Mouse (Mus musculus) kidney, postnatal 25 days (tissue): ENCODE measurements around the gene 4930432K21Rik.

ENCODE experiments used
- DNase-seq, 2 experiments: peaks; one replicate each; pipeline ENCODE4 v3.0.0; 2021; ENCODE audit warnings: mixed read lengths in 2 of 2

Gene 4930432K21Rik

GRCm38 (mm10) chr8:84147769-84148530 is at the start of gene 4930432K21Rik, which contains the start of gene Cc2d1a:
Gene 4930432K21Rik, plus strand, starts transcription at chr8:84148025.
Gene Cc2d1a, minus strand, starts transcription at chr8:84147936.
- DNase-seq, result peak; percentile 97 to 98

GRCm38 (mm10) chr8:84098376-84098775 is 49.4 kb upstream of the 4930432K21Rik start:
- DNase-seq, result no peak

DNA sequence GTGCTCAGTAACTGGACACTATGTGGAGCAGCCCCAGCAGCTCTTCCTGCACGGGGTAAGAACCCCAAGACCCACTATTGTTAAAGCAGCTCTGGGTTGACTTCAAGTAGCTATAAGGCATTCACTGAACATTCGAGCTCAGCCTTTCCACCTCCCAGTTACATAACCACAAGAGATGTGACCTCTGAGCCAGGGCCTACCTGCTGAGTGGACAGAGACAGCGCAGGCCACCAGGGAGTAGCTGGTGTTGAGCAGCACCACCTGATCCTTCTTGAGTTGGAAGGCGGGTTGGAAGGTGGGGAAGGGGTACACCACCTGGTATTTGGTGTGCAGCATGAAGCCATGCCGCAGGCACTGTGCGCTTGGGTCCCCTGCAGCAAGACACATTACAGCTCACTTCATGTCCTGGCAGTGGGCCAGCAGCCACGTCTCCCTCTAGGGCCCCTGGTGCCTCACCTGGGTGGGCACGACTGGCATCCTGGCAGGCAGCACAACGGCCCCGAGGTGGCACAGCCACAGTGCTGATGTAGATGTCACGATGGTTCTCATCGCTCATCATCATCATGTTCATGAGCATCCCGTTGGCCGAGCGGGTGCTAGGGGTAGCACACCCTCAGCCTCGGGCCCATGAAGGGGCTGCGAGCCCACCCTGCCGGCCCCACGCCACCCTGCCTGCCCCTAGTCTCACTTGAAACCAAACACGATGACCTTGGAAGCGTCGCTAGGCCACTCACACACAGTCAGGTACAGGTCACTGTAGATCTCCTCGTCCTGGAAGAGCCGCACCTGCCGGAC is 46.2 kb upstream of the 4930432K21Rik start:
- peak; percentile 32 to 82 for DNase-seq

GRCm38 (mm10) chr8:84103601-84104000 is 44.2 kb upstream of the 4930432K21Rik start:
- peak; percentile 81 to 85 for DNase-seq

- peak; percentile 65 to 82 for DNase-seq
Measured at GRCm38 (mm10) chr8:84104221-84104620, 43.6 kb upstream of the 4930432K21Rik start.

GRCm38 (mm10) chr8:84104697-84105609 is 42.9 kb upstream of the 4930432K21Rik start, which contains the start of gene Dcaf15:
Gene Dcaf15, minus strand, starts transcription at chr8:84104768.
- peak; percentile 99 to 100 for DNase-seq

- DNase-seq, result no peak
Measured at GRCm38 (mm10) chr8:84105676-84106075, 42.1 kb upstream of the 4930432K21Rik start.

DNA sequence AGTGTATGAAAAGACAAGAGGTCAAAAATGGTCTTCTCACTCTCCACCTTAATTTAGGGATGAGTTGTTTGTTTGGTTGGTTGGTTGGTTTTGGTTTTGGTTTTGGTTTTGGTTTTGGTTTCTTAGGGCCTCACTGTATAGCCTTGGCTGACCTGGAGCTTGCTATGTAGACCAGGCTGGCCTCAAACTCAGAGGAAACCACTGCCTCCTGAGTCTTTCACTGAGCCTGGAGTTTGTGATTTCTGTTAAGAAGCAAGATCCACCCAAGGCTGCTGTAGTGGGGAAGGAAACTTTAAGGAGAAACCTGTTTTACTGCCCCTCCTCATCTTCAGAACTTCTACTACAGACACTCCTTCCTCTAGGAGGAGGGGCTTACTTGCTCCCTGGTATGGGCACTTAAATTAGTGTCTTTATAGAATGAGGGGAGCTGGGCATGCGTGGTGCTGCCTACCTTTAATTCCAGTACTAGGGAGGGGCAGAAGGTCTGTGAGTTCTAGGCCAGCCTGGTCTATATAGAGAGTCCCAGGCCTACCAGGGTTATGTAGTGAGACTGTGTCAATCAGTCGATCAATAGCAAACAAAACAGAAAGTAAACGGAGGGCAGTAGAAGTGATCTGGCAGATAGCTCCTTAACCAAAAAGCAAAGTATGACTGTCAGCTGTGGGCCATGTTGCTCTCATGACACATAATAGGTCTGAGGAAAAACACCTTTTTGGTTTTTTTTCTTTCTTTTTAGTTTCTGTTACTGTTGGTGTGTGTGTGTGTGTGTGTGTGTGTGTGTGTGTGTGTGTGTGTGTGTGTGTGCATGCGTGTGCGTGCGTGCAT is 41.4 kb upstream of the 4930432K21Rik start:
- no peak for DNase-seq

- no peak for DNase-seq
Measured at GRCm38 (mm10) chr8:84115646-84116045, 32.2 kb upstream of the 4930432K21Rik start.

GRCm38 (mm10) chr8:84122151-84122550 is 25.7 kb upstream of the 4930432K21Rik start:
- DNase-seq, result no peak

- no peak for DNase-seq
Measured at GRCm38 (mm10) chr8:84125656-84126055, 22.2 kb upstream of the 4930432K21Rik start, which contains the start of gene Podnl1. Gene Podnl1, plus strand, starts transcription at chr8:84125989.

- no peak for DNase-seq
Measured at GRCm38 (mm10) chr8:84126742-84127141, 21.1 kb upstream of the 4930432K21Rik start.

DNA sequence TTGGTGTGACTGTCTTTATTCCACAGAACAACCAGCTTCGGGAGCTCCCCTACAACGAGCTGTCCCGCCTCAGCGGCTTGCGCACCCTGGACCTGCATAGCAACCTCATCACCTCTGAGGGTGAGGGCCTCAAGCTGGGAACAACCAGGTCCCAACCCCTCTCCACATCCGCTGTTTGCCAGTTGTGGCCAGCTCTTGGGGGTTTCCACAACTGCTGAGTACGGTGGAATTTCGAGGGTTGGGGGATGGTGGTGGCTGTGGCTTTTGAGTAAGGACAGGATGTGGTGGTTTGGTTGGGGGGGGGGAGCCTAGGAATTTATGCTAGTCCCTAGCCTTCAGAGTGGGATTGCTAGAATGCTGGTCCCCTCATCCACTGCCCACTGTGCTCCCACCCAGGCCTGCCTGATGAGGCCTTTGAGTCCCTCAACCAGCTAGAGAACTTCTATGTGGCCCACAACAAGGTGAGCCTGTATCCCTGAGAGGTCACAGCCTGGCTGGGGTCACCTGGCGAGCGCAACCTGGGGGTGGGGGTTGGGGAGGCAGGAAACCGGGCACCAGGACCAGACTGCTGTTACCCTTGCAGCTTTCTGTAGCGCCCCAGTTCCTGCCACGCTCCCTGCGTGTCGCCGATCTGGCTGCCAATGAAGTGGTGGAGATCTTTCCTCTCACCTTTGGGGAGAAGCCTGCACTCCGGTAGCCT is 20.5 kb upstream of the 4930432K21Rik start:
- no peak for DNase-seq

- no peak for DNase-seq
Measured at GRCm38 (mm10) chr8:84128277-84128676, 19.5 kb upstream of the 4930432K21Rik start.

DNA sequence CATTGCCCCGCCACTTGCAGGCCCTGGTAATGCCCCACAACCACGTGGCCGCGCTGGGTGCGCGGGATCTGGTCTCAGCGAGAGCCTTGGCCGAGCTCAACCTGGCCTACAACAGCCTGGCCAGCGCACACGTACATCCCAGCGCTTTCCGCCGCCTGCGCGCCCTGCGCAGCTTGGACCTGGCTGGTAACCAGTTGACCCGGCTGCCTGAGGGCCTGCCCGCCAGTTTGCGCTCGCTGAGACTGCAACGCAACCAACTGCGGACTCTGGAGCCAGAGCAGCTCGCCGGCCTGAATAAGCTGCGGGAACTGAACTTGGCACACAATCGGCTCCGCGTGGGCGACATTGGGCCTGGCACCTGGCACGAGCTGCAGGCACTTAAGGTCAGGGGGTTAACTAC is 17.0 kb upstream of the 4930432K21Rik start:
- peak; percentile 49 to 82 for DNase-seq

DNA sequence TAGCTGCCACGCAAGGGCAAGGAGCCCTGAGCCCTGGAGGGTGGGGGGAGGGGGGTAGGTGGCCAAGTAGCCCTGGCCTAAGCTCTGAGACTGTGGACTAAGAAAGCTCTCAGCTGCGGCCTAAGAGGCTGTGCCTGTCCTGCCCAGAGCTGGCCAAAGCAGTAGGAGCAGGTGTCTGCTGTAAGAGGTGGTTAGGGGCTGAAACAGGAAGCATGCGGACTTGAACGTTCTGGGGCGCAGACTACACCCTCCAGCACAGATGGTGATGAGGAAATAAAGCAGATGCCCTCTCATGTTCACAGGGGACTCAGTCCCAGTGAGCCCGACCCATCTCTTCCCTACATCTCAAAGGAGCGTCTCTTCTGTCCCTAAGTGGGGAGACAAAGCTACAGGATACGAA is 15.6 kb upstream of the 4930432K21Rik start:
- DNase-seq, result no peak

DNA sequence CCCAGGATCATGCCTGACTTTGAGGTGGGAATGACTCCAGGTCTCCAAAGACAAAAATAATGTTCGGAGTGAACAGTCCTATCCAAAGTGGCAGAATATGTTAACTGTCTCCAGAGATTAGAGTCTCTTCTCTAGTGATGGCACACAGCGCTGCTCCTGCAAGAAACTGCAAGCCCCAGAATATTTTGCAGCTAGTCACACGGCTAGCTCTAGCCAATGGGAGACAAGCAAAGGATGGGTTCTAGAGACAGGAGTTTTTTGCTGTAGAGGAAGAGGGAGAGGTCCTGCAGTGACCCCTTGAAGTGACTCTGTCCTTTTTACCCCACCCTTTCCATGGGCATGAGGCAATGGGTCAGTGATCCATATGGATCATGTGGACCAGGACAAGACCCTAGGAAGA is 10.0 kb upstream of the 4930432K21Rik start:
- no peak for DNase-seq

DNA sequence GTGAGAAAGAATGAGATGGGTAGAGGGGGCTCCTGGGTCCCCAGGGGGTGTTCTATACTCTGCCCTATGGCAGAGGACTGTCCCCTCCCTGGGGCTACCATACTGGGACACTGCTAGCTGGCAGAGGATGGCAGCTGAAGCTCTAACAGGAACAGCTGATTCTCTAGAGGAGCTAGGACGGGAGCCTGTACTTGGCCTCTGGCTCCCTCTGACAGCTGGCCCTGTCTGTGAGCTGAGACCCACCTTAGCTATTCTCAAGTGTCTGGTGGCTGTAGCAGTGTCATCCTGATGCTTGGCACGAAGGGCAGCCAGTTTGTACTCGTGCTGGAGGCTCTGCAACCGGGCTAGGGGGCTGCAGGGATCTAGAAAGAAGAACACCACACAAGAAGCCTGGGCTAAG is 7.0 kb upstream of the 4930432K21Rik start:
- DNase-seq, result no peak

GRCm38 (mm10) chr8:84144636-84145245 is 3.1 kb upstream of the 4930432K21Rik start:
- no peak for DNase-seq

- peak; percentile 56 to 79 for DNase-seq
Measured at GRCm38 (mm10) chr8:84147324-84147766, 480 bp upstream of the 4930432K21Rik start.

DNA sequence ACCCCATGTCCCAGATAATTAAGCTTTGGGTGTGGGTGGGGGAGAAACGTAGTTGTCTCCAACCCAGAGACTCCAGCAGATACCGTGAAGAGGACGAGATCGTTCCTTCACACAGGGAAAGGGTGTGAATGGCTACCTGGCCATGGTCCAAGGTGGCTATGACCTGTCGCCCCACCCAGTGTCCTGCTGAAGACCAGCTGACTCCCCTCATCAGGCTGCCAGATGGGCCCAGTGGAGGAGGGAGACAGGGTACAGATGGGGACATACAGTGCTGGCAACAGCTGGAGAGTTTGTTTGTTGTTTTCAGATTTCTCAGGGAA is 666 bp downstream of the 4930432K21Rik start:
- no peak for DNase-seq
